Mouse (Mus musculus): ENCODE data around the gene Rpgrip1l.

DNA sequence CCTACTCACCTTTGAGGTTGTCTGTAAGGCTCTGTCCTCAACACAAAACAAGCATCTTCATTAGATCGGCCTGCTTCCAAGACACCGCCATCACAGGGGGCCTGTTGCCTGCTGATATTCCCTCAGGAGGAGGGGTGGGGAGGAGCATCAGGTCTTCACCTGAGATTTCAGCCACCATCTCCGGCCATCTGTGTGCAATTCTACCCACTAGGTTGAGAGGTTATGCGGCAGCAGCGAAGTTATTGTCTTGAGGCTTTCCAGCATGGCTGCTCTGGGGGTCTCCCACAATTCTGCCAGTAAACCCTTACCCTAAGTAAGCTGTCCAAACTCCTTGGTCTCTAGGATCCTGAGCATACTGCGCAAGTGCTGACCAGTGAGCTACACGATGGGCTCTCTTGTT is 113.2 kb downstream of the Rpgrip1l start, which contains the start of gene Aktip:
- TF ChIP-seq GATA1 (IDR thresholded peaks at IDR 0.05; ENCODE audit: borderline replicate concordance, low read length) (no peak), FLI1 (IDR thresholded peaks at IDR 0.05; ENCODE audit: low read length) (no peak)
